Comparison of ENCODE assay signal across 24 mouse cellular contexts in the genomic region with DNA sequence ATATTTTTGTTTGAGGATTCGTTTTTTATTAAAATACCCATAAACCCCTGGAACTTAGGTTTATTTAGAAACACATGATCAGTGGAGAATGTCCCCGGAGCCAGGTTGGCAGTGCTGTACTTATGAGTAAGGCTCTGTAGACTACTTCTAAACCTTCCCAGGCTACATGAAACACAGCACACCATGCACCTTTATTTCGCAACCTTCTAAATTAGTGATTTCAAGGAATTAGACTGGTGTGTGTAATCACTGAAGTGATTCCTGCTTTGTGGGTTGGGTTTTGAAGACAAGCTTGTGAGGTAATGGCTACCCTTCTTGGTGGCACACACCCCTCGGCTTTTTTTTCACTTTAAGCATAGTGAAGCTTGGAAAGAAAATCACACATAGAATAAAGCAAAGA. TPM values are rescaled to one million over a fixed set of nuclear protein-coding genes. Genes with fewer than 3 reads are reported as not detected.
DNase-seq lines count a peak whose midpoint lies in the region; ATAC-seq and TF ChIP-seq lines count a peak whose summit lies in the region.
"Had no signal": no experiment of that assay in that cellular context is flagged by ENCODE, and none has a peak within 500 bp of the region (broad histone marks: within the 10 kb centered on the region; RNA-seq: fewer than 3 reads in every experiment).

No protein-coding gene starts in this region.

- TF ChIP-seq CTCF in lung, postnatal 0 days (IDR thresholded peaks at IDR 0.05) = no peak

- no peak overlapping the region for H3K9ac ChIP-seq in hindbrain, embryonic 16.5 days (ENCODE audit: low read depth, low read length)
- H3K9ac ChIP-seq in lung, postnatal 0 days (replicated peaks; ENCODE audit: low read depth) = no peak overlapping the region
- H3K9ac ChIP-seq: embryonic facial prominence, embryonic 15.5 days; forebrain, embryonic 13.5 days; forebrain, embryonic 15.5 days had no signal

- H3K4me2 ChIP-seq in hindbrain, embryonic 16.5 days (ENCODE audit: low read length) = no peak overlapping the region
- no peak overlapping the region for H3K4me2 ChIP-seq in lung, postnatal 0 days (replicated peaks; ENCODE audit: low read depth, low read length)
- H3K4me2 ChIP-seq: embryonic facial prominence, embryonic 13.5 days; embryonic facial prominence, embryonic 15.5 days; forebrain, embryonic 15.5 days had no signal

- peaks cover 39% of the 10 kb centered on the region for H3K4me1 ChIP-seq in hindbrain, embryonic 10.5 days (replicated peaks)
- peaks cover 6% of the 10 kb centered on the region for H3K4me1 ChIP-seq in hindbrain, embryonic 16.5 days (ENCODE audit: control insufficient read depth, insufficient read depth, low read depth, low read length)
- H3K4me1 ChIP-seq in lung, postnatal 0 days (ENCODE audit: insufficient read depth, low read depth, low read length) = no peaks in the 10 kb centered on the region
- H3K4me1 ChIP-seq: embryonic facial prominence, embryonic 15.5 days had no signal

- H3K9me3 ChIP-seq in hindbrain, embryonic 10.5 days = no peaks in the 10 kb centered on the region
- H3K9me3 ChIP-seq in hindbrain, embryonic 16.5 days (ENCODE audit: control insufficient read depth, low read length) = no peaks in the 10 kb centered on the region
- no peaks in the 10 kb centered on the region for H3K9me3 ChIP-seq in lung, postnatal 0 days (ENCODE audit: low read length)
- H3K9me3 ChIP-seq: embryonic facial prominence, embryonic 13.5 days; embryonic facial prominence, embryonic 15.5 days; forebrain, embryonic 13.5 days; forebrain, embryonic 15.5 days had no signal

- peaks cover 7% of the 10 kb centered on the region; the same call in 1 of the 2 replicates for H3K36me3 ChIP-seq in hindbrain, embryonic 10.5 days
- no peaks in the 10 kb centered on the region for H3K36me3 ChIP-seq in hindbrain, embryonic 16.5 days (ENCODE audit: control insufficient read depth, insufficient read depth, low read length)
- H3K36me3 ChIP-seq in lung, postnatal 0 days (ENCODE audit: insufficient read depth, low read length) = no peaks in the 10 kb centered on the region
- H3K36me3 ChIP-seq: embryonic facial prominence, embryonic 15.5 days; forebrain, embryonic 15.5 days had no signal

- 87% methylated on average over 4 of the region's 4 CpGs for WGBS in hindbrain, embryonic 10.5 days
- 91% methylated on average over 4 of the region's 4 CpGs for WGBS in hindbrain, embryonic 16.5 days
- WGBS in lung, postnatal 0 days = 89% methylated on average over 4 of the region's 4 CpGs

- no peak for DNase-seq in hindbrain, embryonic 10.5 days (ENCODE audit: low spot score)
- DNase-seq in fat pad, adult 2 months (ENCODE audit: extremely low read depth, low read depth, low spot score) = peak; percentile 45
- no peak for DNase-seq in lung, postnatal 0 days (ENCODE audit: low spot score)
- DNase-seq: adrenal gland, adult 8-10 months; adrenal gland, postnatal 14 days; adrenal gland, postnatal 36 days; B cell, adult 2 months; cerebellum, adult 11-12 months; cerebellum, adult 2 months; cerebellum, adult 9-10 months; cerebellum, postnatal 14 days; cerebellum, postnatal 36 days; embryo, embryonic 11 days; forebrain, postnatal 0 days had no signal

- no peaks in the 10 kb centered on the region for H3K27me3 ChIP-seq in hindbrain, embryonic 10.5 days (ENCODE audit: insufficient read depth, poor library complexity, severe bottlenecking)
- no peaks in the 10 kb centered on the region for H3K27me3 ChIP-seq in hindbrain, embryonic 16.5 days (replicated peaks; ENCODE audit: control insufficient read depth, insufficient read depth, low read length)
- H3K27me3 ChIP-seq in lung, postnatal 0 days (replicated peaks; ENCODE audit: insufficient read depth, low read length) = no peaks in the 10 kb centered on the region
- H3K27me3 ChIP-seq: CH12.LX; embryonic facial prominence, embryonic 13.5 days; embryonic facial prominence, embryonic 15.5 days; forebrain, embryonic 13.5 days; forebrain, embryonic 15.5 days had no signal

- 0 out of 2 replicates have a peak overlapping the region, but pooled peaks have one; percentile 35 for H3K27ac ChIP-seq in hindbrain, embryonic 10.5 days
- no peak overlapping the region for H3K27ac ChIP-seq in hindbrain, embryonic 16.5 days (ENCODE audit: low read depth, low read length)
- no peak overlapping the region for H3K27ac ChIP-seq in lung, postnatal 0 days (ENCODE audit: low read length)
- H3K27ac ChIP-seq: embryonic facial prominence, embryonic 13.5 days; embryonic facial prominence, embryonic 15.5 days; forebrain, embryonic 15.5 days had no signal

- no peak overlapping the region for H3K4me3 ChIP-seq in hindbrain, embryonic 10.5 days
- no peak overlapping the region for H3K4me3 ChIP-seq in hindbrain, embryonic 16.5 days (ENCODE audit: low read length)
- H3K4me3 ChIP-seq in lung, postnatal 0 days (ENCODE audit: low read depth, low read length) = no peak overlapping the region
- H3K4me3 ChIP-seq: embryonic facial prominence, embryonic 13.5 days; embryonic facial prominence, embryonic 15.5 days; erythroblast, embryonic 14.5 days; forebrain, embryonic 13.5 days; forebrain, embryonic 15.5 days had no signal

- ATAC-seq in hindbrain, embryonic 16.5 days = no peak
- no peak for ATAC-seq in inflammation-experienced regulatory T-cells, adult 6 months
- no peak for ATAC-seq in lung, postnatal 0 days
- ATAC-seq: activated CD4-positive, CD25-positive, alpha-beta regulatory T cell, adult 4 months; CD4-positive, CD25-positive, alpha-beta regulatory T cell, adult 4 months; forebrain, embryonic 15.5 days; forebrain, postnatal 0 days had no signal

- no peak for TF ChIP-seq EP300 in lung, postnatal 0 days (IDR thresholded peaks at IDR 0.05)

RNA-seq across cellular contexts. Expression of gene Slc10a7, which starts 46.7 kb away (rescaled TPM):
- polyA plus RNA-seq in hindbrain, embryonic 10.5 days (2016; fragmentation: Nextera tagmentation; extraction: Ambion mirVana) = 9.3 and 12.1 TPM in 2 replicates
- polyA plus RNA-seq in hindbrain, embryonic 16.5 days (2015; fragmentation: Nextera tagmentation; extraction: Ambion mirVana) = 8.7 and 10.3 TPM in 2 replicates
- 10 to 100 TPM; 13.2 to 19.9 (median 17.1) TPM for polyA plus RNA-seq in inflammation-experienced regulatory T-cells, adult 6 months (2017; shearing (Covaris generic))
- polyA plus RNA-seq in lung, postnatal 0 days (2015; fragmentation: Nextera tagmentation; extraction: Ambion mirVana) = 10.9 and 13.8 TPM in 2 replicates

RNA-seq across cellular contexts. Expression of gene Rbmxl1, which starts 47.1 kb away (rescaled TPM):
- 311 and 371 TPM in 2 replicates for polyA plus RNA-seq in hindbrain, embryonic 10.5 days (2016; fragmentation: Nextera tagmentation; extraction: Ambion mirVana)
- 180 and 184 TPM in 2 replicates for polyA plus RNA-seq in hindbrain, embryonic 16.5 days (2015; fragmentation: Nextera tagmentation; extraction: Ambion mirVana)
- 100 to 1,000 TPM in 1 of 3 experiments, 10 to 100 TPM in 2; 70.4 to 118 (median 86.4) TPM for polyA plus RNA-seq in inflammation-experienced regulatory T-cells, adult 6 months (2017; shearing (Covaris generic))
- 67.9 and 72.2 TPM in 2 replicates for polyA plus RNA-seq in lung, postnatal 0 days (2015; fragmentation: Nextera tagmentation; extraction: Ambion mirVana)
